Mouse (Mus musculus) cerebellum, adult 2 months (tissue): ENCODE measurements around the gene Nav3. TPM values are rescaled to one million over a fixed set of nuclear protein-coding genes. Genes with fewer than 3 reads are reported as not detected.
A peak's percentile ranks its signal among the peaks of the same experiment; 100 is the strongest.

Source experiments
- DNase-seq, 2 experiments: peaks; one replicate each; pipeline ENCODE4 v3.0.0; 2021
- H3K27ac ChIP-seq: fragments of 200-500 bp; 2 replicates; pipeline ENCODE4 v1.5.1; 2012; ENCODE audit warnings: low read length, control low read depth, inconsistent platforms; ENCODE audit not compliant: insufficient read depth
- H3K27me3 ChIP-seq: fragments of 200-500 bp; 2 replicates; pipeline ENCODE4 v1.6.1; 2012; ENCODE audit warnings: inconsistent platforms, mild to moderate bottlenecking, low read length, moderate library complexity; ENCODE audit not compliant: control insufficient read depth, insufficient read depth
- H3K4me1 ChIP-seq: fragments of 200-500 bp; 2 replicates; pipeline ENCODE4 v1.6.1; 2011; ENCODE audit warnings: low read length; ENCODE audit not compliant: control insufficient read depth, insufficient read depth
- H3K4me3 ChIP-seq: fragments of 200-500 bp; replicated peaks from 2 replicates; pipeline ENCODE3; 2011; ENCODE audit warnings: mild to moderate bottlenecking, low read depth, low read length, control low read depth; ENCODE audit not compliant: insufficient read depth
- CTCF ChIP-seq: fragments of 200-500 bp; IDR thresholded peaks from 2 replicates; pipeline ENCODE4 v1.5.1; 2011; ENCODE audit warnings: low read depth, mild to moderate bottlenecking, control low read depth, low read length, moderate library complexity, borderline replicate concordance; ENCODE audit not compliant: insufficient read depth
- POLR2A ChIP-seq: fragments of 200-500 bp; IDR thresholded peaks from 2 replicates; pipeline ENCODE4 v1.6.1; 2011; ENCODE audit warnings: low read length, control low read depth, borderline replicate concordance; ENCODE audit not compliant: insufficient read depth
- WGBS: fragments of 180-500 bp; shearing (Covaris S2); methylation state at CpG from one replicate; pipeline ENCODE4 v1.1.7; 2018; 5-methylcytosine and 5-hydroxymethylcytosine counted together
- polyA plus RNA-seq: library from polyadenylated mRNA; depleted of rRNA; stranded (reverse); fragments of >200 nt; gene quantifications from 2 replicates; pipeline ENCODE4 v1.2.3, GENCODE M21; 2012

Nav3 gene
- polyA plus RNA-seq, 1 experiment: 10.6 TPM

DNA sequence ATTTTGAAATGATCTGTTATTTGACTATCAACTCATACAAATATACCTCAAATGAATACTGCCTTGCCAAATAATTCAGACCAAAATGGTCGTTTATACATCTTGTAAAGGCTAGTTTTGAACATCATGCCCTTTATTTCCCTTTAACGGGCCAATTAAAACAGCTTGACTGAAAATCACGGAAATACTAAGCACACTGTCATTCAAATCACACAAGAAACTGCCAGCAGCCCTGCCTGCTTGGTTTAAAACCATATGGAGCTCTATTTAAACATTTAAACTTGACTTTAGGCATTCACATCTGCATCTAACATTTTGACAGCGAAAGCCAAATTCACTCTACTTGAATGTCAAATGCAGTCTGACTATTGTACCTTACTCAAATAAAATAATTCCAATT lies 481.8 kb downstream of the Nav3 start:
- TF ChIP-seq POLR2A (no peak), CTCF (no peak)
- DNase-seq: no peak
- WGBS: 72% methylated on average over 4 of the region's 4 CpGs
- Histone ChIP-seq H3K4me3 (no peak overlapping the region), H3K4me1 (no peaks in the 10 kb centered on the region), H3K27ac (no peak overlapping the region), H3K27me3 (no peaks in the 10 kb centered on the region)

DNA sequence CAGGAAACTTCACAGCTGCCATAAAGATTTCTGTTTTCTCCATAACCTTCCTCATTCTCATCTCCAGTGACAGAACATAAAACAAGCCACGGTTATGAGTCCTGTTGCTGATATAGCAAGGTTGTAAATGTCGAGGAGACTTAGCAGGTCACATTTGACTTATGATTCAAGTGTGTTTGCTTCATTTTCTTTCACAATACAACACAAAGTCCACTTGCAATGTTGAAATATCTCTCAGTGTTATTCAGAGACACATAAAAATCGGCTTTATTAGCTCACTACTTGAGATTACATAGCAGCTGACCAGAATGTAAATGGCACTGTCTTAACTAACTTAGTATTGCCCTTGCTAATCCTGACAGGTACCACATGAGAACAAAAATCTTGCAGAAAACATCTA lies 482.5 kb downstream of the Nav3 start:
- DNase-seq: no peak
- no peak overlapping the region for H3K27ac ChIP-seq
- H3K4me3 ChIP-seq: no peak overlapping the region
- WGBS: 89% methylated on average over 3 of the region's 3 CpGs
- no peaks in the 10 kb centered on the region for H3K27me3 ChIP-seq
- no peak for TF ChIP-seq POLR2A
- TF ChIP-seq CTCF: no peak
- no peaks in the 10 kb centered on the region for H3K4me1 ChIP-seq

DNA sequence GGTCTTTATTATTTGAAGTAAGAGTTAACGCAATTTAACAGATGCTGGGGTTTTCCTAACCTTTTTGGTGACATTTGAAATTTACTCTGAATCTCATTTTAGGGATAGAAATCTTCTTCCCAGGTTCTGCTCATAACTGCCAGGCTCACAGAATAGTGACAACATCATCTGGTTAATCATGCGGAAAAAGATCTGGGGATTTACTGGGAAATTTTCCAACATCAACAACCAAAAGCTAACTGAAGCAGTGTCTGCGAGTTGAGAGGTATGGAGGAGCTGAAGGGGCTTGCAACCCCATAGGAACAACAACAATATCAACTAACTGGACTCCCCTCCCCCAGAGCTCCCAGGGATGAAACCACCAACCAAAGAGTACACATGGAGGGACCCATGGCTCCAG lies 505.7 kb downstream of the Nav3 start:
- 44% methylated on average over 3 of the region's 3 CpGs for WGBS
- Histone ChIP-seq H3K27ac (no peak overlapping the region), H3K4me1 (no peaks in the 10 kb centered on the region), H3K4me3 (no peak overlapping the region), H3K27me3 (no peaks in the 10 kb centered on the region)
- peak in 1 of 2 experiments; percentile 15 for DNase-seq
- TF ChIP-seq POLR2A (no peak), CTCF (no peak)

DNA sequence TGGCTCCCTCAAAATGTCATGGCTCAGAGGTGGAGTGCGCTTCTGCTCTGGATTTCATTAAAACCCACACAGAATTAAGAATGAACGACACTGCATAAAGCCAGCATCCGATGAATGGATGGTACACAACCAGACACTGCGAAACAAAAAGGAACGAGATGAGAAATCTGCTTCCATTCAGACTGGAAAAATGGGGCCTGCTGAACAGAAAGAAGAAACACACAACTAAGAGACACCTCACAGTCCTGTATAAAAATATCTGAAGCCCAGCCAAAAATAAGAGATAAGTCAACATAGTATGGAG lies 526.7 kb downstream of the Nav3 start:
- Histone ChIP-seq H3K27ac (no peak overlapping the region), H3K4me1 (no peaks in the 10 kb centered on the region), H3K27me3 (no peaks in the 10 kb centered on the region; the same call in 1 of the 2 replicates), H3K4me3 (no peak overlapping the region)
- no peak for DNase-seq
- TF ChIP-seq POLR2A (no peak), CTCF (no peak)
- 65% methylated on average over 5 of the region's 5 CpGs for WGBS

DNA sequence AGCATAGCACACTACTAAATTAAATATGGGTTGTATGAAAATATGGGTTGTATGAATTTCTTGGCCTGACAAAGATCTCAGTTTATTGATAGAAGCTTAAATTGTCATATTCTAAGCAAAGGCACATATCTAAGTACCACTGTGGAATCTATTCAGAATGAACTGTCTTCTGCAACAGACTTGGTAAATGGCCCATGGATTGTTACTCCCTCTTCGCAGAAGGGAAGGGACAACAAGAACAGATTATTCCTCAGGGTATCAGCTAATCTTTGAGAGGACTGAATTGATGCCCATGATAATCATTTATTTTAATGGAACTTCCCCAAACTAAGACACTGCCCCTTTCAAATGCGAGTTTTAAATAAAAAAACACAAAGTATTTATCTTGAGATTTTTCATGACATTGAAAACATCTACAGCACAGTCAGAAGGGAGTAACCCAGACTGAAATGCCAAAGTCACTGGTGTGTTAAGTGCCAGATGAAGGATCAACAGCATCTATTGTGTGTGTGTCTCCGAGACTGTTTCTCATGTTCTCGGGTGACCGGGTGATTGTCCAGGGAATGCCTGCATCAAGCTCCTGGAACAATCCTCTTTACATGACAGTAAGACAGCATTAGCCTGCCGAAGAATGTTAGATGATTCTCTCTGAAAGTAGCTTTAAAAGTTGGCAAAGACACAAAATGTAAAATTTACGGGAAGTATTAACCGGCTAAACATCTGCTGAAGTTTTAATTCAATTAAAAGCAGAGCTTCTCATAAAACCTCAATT lies 527.3 kb downstream of the Nav3 start:
- no peaks in the 10 kb centered on the region; the same call in 1 of the 2 replicates for H3K27me3 ChIP-seq
- no peak for TF ChIP-seq CTCF
- no peak overlapping the region for H3K4me3 ChIP-seq
- no peak overlapping the region for H3K27ac ChIP-seq
- no peaks in the 10 kb centered on the region for H3K4me1 ChIP-seq
- 67% methylated on average over 8 of the region's 8 CpGs for WGBS
- no peak for DNase-seq

DNA sequence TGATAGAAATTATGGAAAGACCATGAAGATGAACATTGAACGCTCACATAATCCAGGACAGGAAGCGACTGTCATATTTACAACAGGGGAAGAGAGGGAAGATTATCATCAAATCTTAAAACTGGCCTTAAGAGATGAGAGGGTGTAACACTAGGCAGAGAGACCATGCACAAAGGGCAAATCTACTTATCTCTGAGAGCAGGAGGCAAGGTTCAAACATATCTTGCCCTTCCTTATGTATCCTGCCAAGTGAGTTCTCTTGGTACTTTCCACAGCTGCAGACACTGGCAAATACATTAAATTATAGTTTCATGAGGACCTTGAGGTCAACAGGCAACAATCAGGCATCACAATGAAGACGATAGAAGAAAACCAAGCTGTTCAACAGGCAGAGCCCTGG lies 529.9 kb downstream of the Nav3 start:
- Histone ChIP-seq H3K27ac (no peak overlapping the region), H3K4me1 (no peaks in the 10 kb centered on the region), H3K4me3 (no peak overlapping the region), H3K27me3 (no peaks in the 10 kb centered on the region; the same call in 1 of the 2 replicates)
- TF ChIP-seq POLR2A: no peak
- TF ChIP-seq CTCF: no peak
- WGBS: 80% methylated on average over 3 of the region's 3 CpGs
- no peak for DNase-seq

DNA sequence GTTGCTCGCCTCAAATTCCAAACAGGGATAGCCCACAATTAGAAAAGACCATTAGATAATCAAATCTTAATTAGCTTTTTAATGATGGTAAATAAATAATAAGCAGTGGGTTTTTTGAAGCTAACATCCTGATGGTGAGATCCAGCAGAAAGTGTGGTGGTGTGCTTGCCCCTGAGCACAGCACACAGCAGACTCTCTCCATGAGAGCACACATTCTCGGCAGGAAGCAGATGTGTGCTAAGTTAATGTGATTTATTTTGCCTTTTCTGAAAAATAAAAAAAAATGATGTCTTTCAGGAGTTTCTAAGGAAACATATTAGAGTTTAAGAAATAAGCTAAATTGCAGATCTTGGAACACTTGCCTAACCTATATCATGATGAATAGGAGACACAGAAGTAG lies 531.9 kb downstream of the Nav3 start:
- Histone ChIP-seq H3K27me3 (no peaks in the 10 kb centered on the region), H3K4me3 (no peak overlapping the region), H3K4me1 (no peaks in the 10 kb centered on the region), H3K27ac (no peak overlapping the region)
- WGBS: 89% methylated on average over 2 of the region's 2 CpGs
- DNase-seq: no peak
- TF ChIP-seq POLR2A (no peak), CTCF (no peak)

DNA sequence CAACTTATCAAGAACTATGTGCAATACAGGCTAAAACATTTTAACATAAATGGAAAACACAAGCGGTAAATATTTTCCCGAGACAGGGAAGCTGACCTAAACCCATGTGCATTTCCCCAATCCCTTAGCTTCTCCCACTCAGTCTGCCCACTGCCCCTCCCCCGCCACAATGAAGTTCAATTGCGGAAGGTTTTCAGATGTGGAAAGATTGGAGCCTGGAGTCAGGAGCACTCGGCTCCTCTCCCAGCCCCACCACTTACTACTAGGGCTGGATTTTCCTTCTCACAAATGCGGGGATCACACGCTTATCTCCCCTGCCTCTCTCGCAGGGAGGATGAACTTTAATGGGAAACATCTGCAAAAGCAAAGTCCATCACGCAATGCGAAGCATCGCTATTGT lies 534.6 kb downstream of the Nav3 start:
- DNase-seq: peak in 1 of 2 experiments; percentile 8
- no peak for TF ChIP-seq POLR2A
- TF ChIP-seq CTCF: no peak
- no peak overlapping the region for H3K27ac ChIP-seq
- H3K4me3 ChIP-seq: no peak overlapping the region
- 69% methylated on average over 11 of the region's 11 CpGs for WGBS
- H3K27me3 ChIP-seq: no peaks in the 10 kb centered on the region
- no peaks in the 10 kb centered on the region for H3K4me1 ChIP-seq

DNA sequence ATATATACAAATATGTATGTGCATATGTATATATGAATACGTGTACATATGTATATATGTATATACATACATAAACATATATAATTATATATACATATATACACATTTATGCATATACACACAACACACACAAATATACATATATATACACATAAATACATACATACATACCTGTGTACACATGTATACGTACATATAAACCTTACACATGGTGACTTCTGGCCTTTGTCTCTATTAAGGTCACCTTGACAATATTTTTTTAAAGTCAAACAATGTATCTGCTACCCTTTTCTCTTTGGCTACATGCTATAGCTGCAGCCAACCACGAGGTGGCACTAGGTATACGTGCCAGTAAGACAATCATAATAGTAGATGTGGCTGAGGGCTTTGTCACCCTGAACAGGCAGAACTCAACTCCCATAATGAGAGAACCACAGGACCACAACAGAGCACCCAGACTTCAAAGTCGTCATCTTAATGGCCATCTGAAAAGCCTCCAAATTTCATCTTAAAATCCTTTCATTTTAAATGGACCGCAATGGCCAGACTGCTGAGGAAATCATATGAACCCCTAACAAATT lies 535.3 kb downstream of the Nav3 start:
- peak; percentile 61 to 65 for DNase-seq
- Histone ChIP-seq H3K4me3 (no peak overlapping the region), H3K4me1 (no peaks in the 10 kb centered on the region), H3K27ac (no peak overlapping the region), H3K27me3 (no peaks in the 10 kb centered on the region)
- 14% methylated on average over 6 of the region's 6 CpGs for WGBS
- TF ChIP-seq POLR2A (no peak), CTCF (peak; percentile 83)
